Mouse (Mus musculus) testis, adult 2 months (tissue): Measurements from ENCODE around the gene S100a5. TPM values are rescaled to one million over a fixed set of nuclear protein-coding genes. Genes with fewer than 3 reads are reported as not detected.

Experiments used
- H3K27ac ChIP-seq: fragments of 200-500 bp; 2 replicates; pipeline ENCODE4 v1.5.1; 2012; ENCODE audit warnings: low read depth, low read length; ENCODE audit not compliant: control insufficient read depth, insufficient read depth
- H3K27me3 ChIP-seq: fragments of 200-500 bp; 2 replicates; pipeline ENCODE4 v1.6.1; 2012; ENCODE audit warnings: mild to moderate bottlenecking, low read length, moderate library complexity; ENCODE audit not compliant: control insufficient read depth, insufficient read depth
- H3K36me3 ChIP-seq: fragments of 200-500 bp; 2 replicates; pipeline ENCODE4 v1.6.1; 2012; ENCODE audit warnings: mild to moderate bottlenecking, low read length; ENCODE audit not compliant: control insufficient read depth, insufficient read depth
- H3K4me1 ChIP-seq: fragments of 200-500 bp; 2 replicates; pipeline ENCODE4 v1.6.1; 2012; ENCODE audit warnings: low read length; ENCODE audit not compliant: control insufficient read depth, insufficient read depth
- H3K4me3 ChIP-seq: fragments of 200-500 bp; 2 replicates; pipeline ENCODE4 v1.5.1; 2012; ENCODE audit warnings: low read depth, mild to moderate bottlenecking, low read length, moderate library complexity, mixed read lengths; ENCODE audit not compliant: control insufficient read depth
- CTCF ChIP-seq: fragments of 200-500 bp; IDR thresholded peaks from 2 replicates; pipeline ENCODE4 v1.5.1; 2012; ENCODE audit warnings: low read depth, mild to moderate bottlenecking, inconsistent platforms, low read length, moderate library complexity; ENCODE audit not compliant: control insufficient read depth, insufficient read depth, insufficient replicate concordance
- POLR2A ChIP-seq: fragments of 200-500 bp; IDR thresholded peaks from 2 replicates; pipeline ENCODE4 v1.6.1; 2012; ENCODE audit warnings: low read depth, mild to moderate bottlenecking, inconsistent platforms, low read length, moderate library complexity; ENCODE audit not compliant: control insufficient read depth
- polyA plus RNA-seq: library from polyadenylated mRNA; depleted of rRNA; stranded (reverse); fragments of >200 nt; gene quantifications from 2 replicates; pipeline ENCODE4 v1.2.3, GENCODE M21; 2012

Gene S100a5
- polyA plus RNA-seq, 1 experiment = not detected

GRCm38 (mm10) chr3:90625496-90625895 lies 17.2 kb downstream of the S100a5 start:
- Histone ChIP-seq H3K4me1 (peaks cover 2% of the 10 kb centered on the region; the same call in 1 of the 2 replicates), H3K4me3 (no peak overlapping the region), H3K27ac (no peak overlapping the region), H3K36me3 (no peaks in the 10 kb centered on the region), H3K27me3 (no peaks in the 10 kb centered on the region)
- no peak for TF ChIP-seq CTCF
- TF ChIP-seq POLR2A = no peak

GRCm38 (mm10) chr3:90626266-90627021 lies 18.1 kb downstream of the S100a5 start:
- no peak for TF ChIP-seq CTCF
- no peak for TF ChIP-seq POLR2A
- no peaks in the 10 kb centered on the region for H3K27me3 ChIP-seq
- H3K36me3 ChIP-seq = no peaks in the 10 kb centered on the region
- H3K4me1 ChIP-seq = peaks cover 2% of the 10 kb centered on the region; the same call in 1 of the 2 replicates
- H3K4me3 ChIP-seq = no peak overlapping the region
- H3K27ac ChIP-seq = no peak overlapping the region

GRCm38 (mm10) chr3:90627366-90627765 lies 19.0 kb downstream of the S100a5 start:
- no peaks in the 10 kb centered on the region for H3K36me3 ChIP-seq
- H3K4me3 ChIP-seq = no peak overlapping the region
- no peak overlapping the region for H3K27ac ChIP-seq
- no peaks in the 10 kb centered on the region for H3K27me3 ChIP-seq
- TF ChIP-seq POLR2A (no peak), CTCF (no peak)
- H3K4me1 ChIP-seq = peaks cover 2% of the 10 kb centered on the region; the same call in 1 of the 2 replicates

GRCm38 (mm10) chr3:90627807-90628206 lies 19.5 kb downstream of the S100a5 start:
- TF ChIP-seq POLR2A = no peak
- TF ChIP-seq CTCF = peak; percentile 37; the same call in 1 of the 2 replicates
- no peak overlapping the region for H3K4me3 ChIP-seq
- peaks cover 2% of the 10 kb centered on the region; the same call in 1 of the 2 replicates for H3K4me1 ChIP-seq
- no peaks in the 10 kb centered on the region for H3K27me3 ChIP-seq
- no peak overlapping the region for H3K27ac ChIP-seq
- H3K36me3 ChIP-seq = no peaks in the 10 kb centered on the region

GRCm38 (mm10) chr3:90629298-90629697 lies 21.0 kb downstream of the S100a5 start:
- no peaks in the 10 kb centered on the region for H3K4me1 ChIP-seq
- no peak overlapping the region for H3K4me3 ChIP-seq
- no peak overlapping the region for H3K27ac ChIP-seq
- no peak for TF ChIP-seq POLR2A
- TF ChIP-seq CTCF = no peak
- H3K27me3 ChIP-seq = no peaks in the 10 kb centered on the region
- no peaks in the 10 kb centered on the region for H3K36me3 ChIP-seq

- Histone ChIP-seq H3K4me3 (no peak overlapping the region), H3K27ac (no peak overlapping the region), H3K27me3 (no peaks in the 10 kb centered on the region), H3K4me1 (no peaks in the 10 kb centered on the region), H3K36me3 (no peaks in the 10 kb centered on the region)
- TF ChIP-seq CTCF (no peak), POLR2A (no peak)
These were observed 23.7 kb downstream of the S100a5 start for GRCm38 (mm10) chr3:90631984-90632383.

- TF ChIP-seq POLR2A = no peak
- no peak for TF ChIP-seq CTCF
- no peak overlapping the region for H3K4me3 ChIP-seq
- no peaks in the 10 kb centered on the region for H3K36me3 ChIP-seq
- H3K4me1 ChIP-seq = no peaks in the 10 kb centered on the region
- H3K27me3 ChIP-seq = no peaks in the 10 kb centered on the region
- H3K27ac ChIP-seq = no peak overlapping the region
These were observed 30.4 kb downstream of the S100a5 start for GRCm38 (mm10) chr3:90638511-90639275.
